Mouse (Mus musculus) limb, embryonic 14.5 days (tissue): ENCODE measurements around the gene Zbtb12. TPM values are rescaled to one million over a fixed set of nuclear protein-coding genes. Genes with fewer than 3 reads are reported as not detected.
A peak's percentile ranks its signal among the peaks of the same experiment; 100 is the strongest.

Source experiments
- ATAC-seq: fragments of 200-750 bp; cut with Nextera tagmentation; 2 replicates; pipeline ENCODE4 v1.8.0; 2017; ENCODE audit warnings: low read depth, moderate number of reproducible peaks, moderate TSS enrichment; ENCODE audit not compliant: low FRiP score
- DNase-seq: peaks from one replicate; pipeline ENCODE4 v3.0.0-alpha.2; 2015; ENCODE audit warnings: low spot score
- H3K27ac ChIP-seq: fragments of 300-500 bp; sonication (generic); replicated peaks from 2 replicates; pipeline ENCODE4 v1.5.1; 2014; ENCODE audit warnings: low read depth, mild to moderate bottlenecking, low read length, moderate library complexity, mixed read lengths
- H3K27me3 ChIP-seq: fragments of 300-500 bp; sonication (generic); 2 replicates; pipeline ENCODE4 v1.6.1; 2014; ENCODE audit warnings: low read length, mixed read lengths; ENCODE audit not compliant: control insufficient read depth, insufficient read depth
- H3K36me3 ChIP-seq: fragments of 300-500 bp; sonication (generic); 2 replicates; pipeline ENCODE4 v1.6.1; 2014; ENCODE audit warnings: mild to moderate bottlenecking, low read length, moderate library complexity, mixed read lengths; ENCODE audit not compliant: control insufficient read depth, insufficient read depth
- H3K4me1 ChIP-seq: fragments of 300-500 bp; sonication (generic); 2 replicates; pipeline ENCODE4 v1.6.1; 2014; ENCODE audit warnings: antibody characterized with exemption, low read length, mixed read lengths; ENCODE audit not compliant: control insufficient read depth, insufficient read depth
- H3K4me2 ChIP-seq: fragments of 300-500 bp; sonication (generic); replicated peaks from 2 replicates; pipeline ENCODE4 v1.6.1; 2014; ENCODE audit warnings: low read depth, mild to moderate bottlenecking, low read length, moderate library complexity; ENCODE audit not compliant: severe bottlenecking
- H3K4me3 ChIP-seq: fragments of 300-500 bp; sonication (generic); replicated peaks from 2 replicates; pipeline ENCODE4 v1.5.1; 2014; ENCODE audit warnings: low read length
- H3K9ac ChIP-seq: fragments of 300-500 bp; sonication (generic); 2 replicates; pipeline ENCODE4 v1.6.1; 2014; ENCODE audit warnings: mild to moderate bottlenecking, low read depth, low read length, moderate library complexity; ENCODE audit not compliant: severe bottlenecking
- H3K9me3 ChIP-seq: fragments of 300-500 bp; sonication (generic); 2 replicates; pipeline ENCODE4 v1.6.1; 2016; ENCODE audit warnings: low read length; ENCODE audit not compliant: control insufficient read depth
- POLR2A ChIP-seq: fragments of 200-500 bp; IDR thresholded peaks from 2 replicates; pipeline ENCODE4 v1.8.0; 2012; ENCODE audit warnings: inconsistent platforms, mild to moderate bottlenecking, moderate library complexity, borderline replicate concordance; ENCODE audit not compliant: insufficient read depth, insufficient read length; ENCODE audit errors: extremely low read depth
- WGBS: fragments of 180-500 bp; shearing (Covaris S2); extraction: QIAGEN DNeasy Blood & Tissue Kit; methylation state at CpG from one replicate; pipeline ENCODE4 v1.1.7; 2014; 5-methylcytosine and 5-hydroxymethylcytosine counted together
- polyA plus RNA-seq, 2 experiments: library from polyadenylated mRNA; depleted of rRNA in 1 of 2; stranded (reverse) in 1 of 2; unstranded in 1 of 2; fragments of >200 nt; fragmentation: Nextera tagmentation in 1 of 2; extraction: Ambion mirVana in 1 of 2; gene quantifications; 2 replicates each; pipeline versions ENCODE4 v1.2.1 to v1.2.3; 2012 to 2014

Gene Zbtb12
- polyA plus RNA-seq, 2 experiments, result 1.5 to 44.3 TPM

GRCm38 (mm10) chr17:34902895-34903294, 23.6 kb downstream of the Zbtb12 start:
- no peaks in the 10 kb centered on the region for H3K9me3 ChIP-seq
- no peaks in the 10 kb centered on the region for H3K27me3 ChIP-seq
- no peak for TF ChIP-seq POLR2A
- WGBS, result 87% methylated on average over 9 of the region's 9 CpGs
- peaks cover 4% of the 10 kb centered on the region; the same call in 1 of the 2 replicates for H3K4me1 ChIP-seq
- H3K4me2 ChIP-seq, result no peak overlapping the region
- no peak for ATAC-seq
- no peak for DNase-seq
- no peak overlapping the region for H3K27ac ChIP-seq
- H3K4me3 ChIP-seq, result no peak overlapping the region
- no peak overlapping the region for H3K9ac ChIP-seq
- H3K36me3 ChIP-seq, result peaks cover 63% of the 10 kb centered on the region

- DNase-seq (no peak), ATAC-seq (no peak)
- no peak overlapping the region for H3K27ac ChIP-seq
- no peak overlapping the region for H3K9ac ChIP-seq
- no peak overlapping the region for H3K4me3 ChIP-seq
- H3K36me3 ChIP-seq, result peaks cover 81% of the 10 kb centered on the region
- no peak for TF ChIP-seq POLR2A
- no peaks in the 10 kb centered on the region; the same call in 1 of the 2 replicates for H3K4me1 ChIP-seq
- H3K4me2 ChIP-seq, result no peak overlapping the region
- H3K9me3 ChIP-seq, result no peaks in the 10 kb centered on the region
- WGBS, result 83% methylated on average over 10 of the region's 10 CpGs
- H3K27me3 ChIP-seq, result no peaks in the 10 kb centered on the region
Measured at GRCm38 (mm10) chr17:34910982-34911381, 31.7 kb downstream of the Zbtb12 start.

- H3K27ac ChIP-seq, result no peak overlapping the region
- H3K4me2 ChIP-seq, result no peak overlapping the region
- H3K4me3 ChIP-seq, result no peak overlapping the region
- H3K36me3 ChIP-seq, result peaks cover 71% of the 10 kb centered on the region
- no peak overlapping the region for H3K9ac ChIP-seq
- DNase-seq (peak; percentile 32), ATAC-seq (peak; percentile 32; the same call in 1 of the 2 replicates)
- H3K9me3 ChIP-seq, result no peaks in the 10 kb centered on the region
- H3K4me1 ChIP-seq, result no peaks in the 10 kb centered on the region; the same call in 1 of the 2 replicates
- TF ChIP-seq POLR2A, result no peak
- H3K27me3 ChIP-seq, result no peaks in the 10 kb centered on the region
- 43% methylated on average over 5 of the region's 5 CpGs for WGBS
Measured at GRCm38 (mm10) chr17:34911945-34912351, 32.7 kb downstream of the Zbtb12 start.

- Histone ChIP-seq H3K9ac (0 out of 2 replicates have a peak within 1 kb of the TSS, but pooled peaks have one; percentile 25), H3K27me3 (no peaks in the 10 kb centered on the region), H3K4me1 (no peaks in the 10 kb centered on the region; the same call in 1 of the 2 replicates), H3K27ac (no peak within 1 kb of the TSS), H3K4me3 (no peak within 1 kb of the TSS), H3K9me3 (no peaks in the 10 kb centered on the region), H3K36me3 (peaks cover 50% of the 10 kb centered on the region), H3K4me2 (no peak within 1 kb of the TSS)
- ATAC-seq (no peak), DNase-seq (no peak)
- TF ChIP-seq POLR2A, result no peak
- WGBS, result 32% methylated on average over 18 of the region's 18 CpGs
Measured at GRCm38 (mm10) chr17:34913930-34914665, 34.8 kb downstream of the Zbtb12 start, which contains the start of gene Slc44a4. Slc44a4 (plus strand) TSS chr17:34914466.

GRCm38 (mm10) chr17:34915410-34915831, 36.1 kb downstream of the Zbtb12 start:
- H3K4me3 ChIP-seq, result no peak overlapping the region
- DNase-seq, result peak; percentile 29

More at GRCm38 (mm10) chr17:34915410-34915831, 36.1 kb downstream of the Zbtb12 start:
- no peak for ATAC-seq
- no peak overlapping the region for H3K27ac ChIP-seq
- H3K36me3 ChIP-seq, result peaks cover 36% of the 10 kb centered on the region
- H3K9me3 ChIP-seq, result no peaks in the 10 kb centered on the region
- no peaks in the 10 kb centered on the region for H3K27me3 ChIP-seq
- no peak overlapping the region for H3K4me2 ChIP-seq
- WGBS, result 13% methylated on average over 11 of the region's 11 CpGs
- TF ChIP-seq POLR2A, result no peak
- no peaks in the 10 kb centered on the region; the same call in 1 of the 2 replicates for H3K4me1 ChIP-seq
- H3K9ac ChIP-seq, result 0 out of 2 replicates have a peak overlapping the region, but pooled peaks have one; percentile 25
